Mouse (Mus musculus) MEL (cell line): ENCODE data around the gene Tcf23. TPM values are rescaled to one million over a fixed set of nuclear protein-coding genes. Genes with fewer than 3 reads are reported as not detected.
A peak's percentile ranks its signal among the peaks of the same experiment; 100 is the strongest.

Experiments
- DNase-seq: peaks from one replicate; pipeline ENCODE4 v3.0.0; 2011; ENCODE audit warnings: low read depth, low spot score
- H3K27ac ChIP-seq: 2 replicates; pipeline ENCODE4 v1.5.1; 2012; ENCODE audit warnings: low read depth, mild to moderate bottlenecking, control low read depth, low read length, moderate library complexity; ENCODE audit not compliant: control insufficient read depth
- H3K27me3 ChIP-seq, 2 experiments: fragments of 150-350 bp in 1 of 2; sonication (generic) in 1 of 2; 2 replicates each; pipeline ENCODE4 v1.6.1; 2012; ENCODE audit warnings: low read length in 2 of 2, mild to moderate bottlenecking in 2 of 2, improper control_type of control experiment in 1 of 2, moderate library complexity in 1 of 2; ENCODE audit not compliant: insufficient read depth in 2 of 2, control insufficient read depth in 1 of 2
- H3K36me3 ChIP-seq, 2 experiments: 2 replicates each; pipeline ENCODE4 v1.6.1; 2012 to 2014; ENCODE audit warnings: low read length in 2 of 2, improper control_type of control experiment in 1 of 2, inconsistent platforms in 1 of 2, mild to moderate bottlenecking in 1 of 2; ENCODE audit not compliant: insufficient read depth in 2 of 2, control insufficient read depth in 1 of 2
- H3K4me1 ChIP-seq, 2 experiments: fragments of 150-350 bp in 1 of 2; sonication (generic) in 1 of 2; 2 replicates each; pipeline ENCODE4 v1.6.1; 2012; ENCODE audit warnings: low read length in 2 of 2, improper control_type of control experiment in 1 of 2, mild to moderate bottlenecking in 1 of 2; ENCODE audit not compliant: insufficient read depth in 2 of 2, control insufficient read depth in 1 of 2
- H3K4me3 ChIP-seq, 2 experiments: fragments of 150-350 bp in 1 of 2; sonication (generic) in 1 of 2; 2 replicates each; pipeline ENCODE4 v1.5.1; 2012; ENCODE audit warnings: low read depth in 2 of 2, low read length in 2 of 2, mild to moderate bottlenecking in 2 of 2, moderate library complexity in 2 of 2, control low read depth in 1 of 2, improper control_type of control experiment in 1 of 2; ENCODE audit not compliant: control insufficient read depth in 1 of 2, insufficient read depth in 1 of 2
- H3K79me2 ChIP-seq: 2 replicates; pipeline ENCODE4 v1.6.1; 2012; ENCODE audit warnings: mild to moderate bottlenecking, low read length, moderate library complexity; ENCODE audit not compliant: control insufficient read depth, poor library complexity, insufficient read depth
- H3K9ac ChIP-seq: 2 replicates; pipeline ENCODE4 v1.6.1; 2012; ENCODE audit warnings: low read depth, mild to moderate bottlenecking, control low read depth, low read length, moderate library complexity; ENCODE audit not compliant: control insufficient read depth, poor library complexity, severe bottlenecking
- H3K9me3 ChIP-seq: fragments of 150-350 bp; sonication (generic); replicated peaks from 2 replicates; pipeline ENCODE4 v1.6.1; 2012; ENCODE audit warnings: mild to moderate bottlenecking, low read length, improper control_type of control experiment, moderate library complexity; ENCODE audit not compliant: insufficient read depth
- BHLHE40 ChIP-seq: IDR thresholded peaks from 2 replicates; pipeline ENCODE4 v1.6.1; 2012; ENCODE audit warnings: low read depth, mild to moderate bottlenecking, inconsistent platforms, low read length, improper control_type of control experiment, borderline replicate concordance
- CHD1 ChIP-seq: IDR thresholded peaks from 2 replicates; pipeline ENCODE4 v1.6.1; 2012; ENCODE audit warnings: low read depth, mild to moderate bottlenecking, inconsistent platforms, low read length, improper control_type of control experiment
- CHD2 ChIP-seq: IDR thresholded peaks from 2 replicates; pipeline ENCODE4 v1.6.1; 2011; ENCODE audit warnings: low read length, improper control_type of control experiment
- CTCF ChIP-seq, 3 experiments: IDR thresholded peaks in 2 of 3; conservative IDR thresholded peaks in 1 of 3; 2 replicates each; pipeline ENCODE4 v1.5.1; 2011 to 2012; ENCODE audit warnings: low read length in 3 of 3, low read depth in 2 of 3, mild to moderate bottlenecking in 2 of 3, improper control_type of control experiment in 1 of 3, inconsistent platforms in 1 of 3, mixed read lengths in 1 of 3, moderate library complexity in 1 of 3; ENCODE audit not compliant: control insufficient read depth in 1 of 3, insufficient read depth in 1 of 3, poor library complexity in 1 of 3, severe bottlenecking in 1 of 3
- ELF1 ChIP-seq: IDR thresholded peaks from 2 replicates; pipeline ENCODE4 v1.6.1; 2014; ENCODE audit warnings: low read depth, mild to moderate bottlenecking, inconsistent platforms, low read length, improper control_type of control experiment, moderate library complexity
- EP300 ChIP-seq, 2 experiments: IDR thresholded peaks; 2 replicates each; pipeline ENCODE4 v1.6.1; 2011; ENCODE audit warnings: improper control_type of control experiment in 2 of 2, low read length in 2 of 2, low read depth in 1 of 2, mild to moderate bottlenecking in 1 of 2
- ETS1 ChIP-seq: IDR thresholded peaks from 2 replicates; pipeline ENCODE4 v1.6.1; 2012; ENCODE audit warnings: low read depth, mild to moderate bottlenecking, inconsistent platforms, low read length, improper control_type of control experiment, moderate library complexity
- GABPA ChIP-seq: IDR thresholded peaks from 2 replicates; pipeline ENCODE4 v1.6.1; 2012; ENCODE audit warnings: low read depth, mild to moderate bottlenecking, inconsistent platforms, low read length, improper control_type of control experiment, moderate library complexity
- HCFC1 ChIP-seq: IDR thresholded peaks from 2 replicates; pipeline ENCODE4 v1.6.1; 2012; ENCODE audit warnings: low read depth, mild to moderate bottlenecking, inconsistent platforms, low read length, improper control_type of control experiment, moderate library complexity
- JUND ChIP-seq: IDR thresholded peaks from 2 replicates; pipeline ENCODE4 v1.6.1; 2011; ENCODE audit warnings: low read depth, mild to moderate bottlenecking, improper control_type of control experiment, low read length
- MAX ChIP-seq: IDR thresholded peaks from 2 replicates; pipeline ENCODE4 v1.6.1; 2011; ENCODE audit warnings: low read length, improper control_type of control experiment
- MAZ ChIP-seq: IDR thresholded peaks from 2 replicates; pipeline ENCODE4 v1.6.1; 2012; ENCODE audit warnings: low read depth, mild to moderate bottlenecking, inconsistent platforms, low read length, improper control_type of control experiment
- MEF2A ChIP-seq: IDR thresholded peaks from 2 replicates; pipeline ENCODE4 v1.6.1; 2014; ENCODE audit warnings: low read depth, mild to moderate bottlenecking, inconsistent platforms, low read length, improper control_type of control experiment; ENCODE audit not compliant: poor library complexity, insufficient replicate concordance, severe bottlenecking; ENCODE audit errors: extremely low read depth
- MYB ChIP-seq: IDR thresholded peaks from 2 replicates; pipeline ENCODE4 v1.6.1; 2011; ENCODE audit warnings: mild to moderate bottlenecking, low read depth, low read length, improper control_type of control experiment
- MYC ChIP-seq: IDR thresholded peaks from 2 replicates; pipeline ENCODE4 v1.6.1; 2011; ENCODE audit warnings: low read depth, mild to moderate bottlenecking, low read length, improper control_type of control experiment, moderate library complexity
- NRF1 ChIP-seq: IDR thresholded peaks from 2 replicates; pipeline ENCODE4 v1.6.1; 2014; ENCODE audit warnings: low read depth, mild to moderate bottlenecking, inconsistent platforms, low read length, improper control_type of control experiment, moderate library complexity; ENCODE audit not compliant: poor library complexity, insufficient read depth, severe bottlenecking
- POLR2A ChIP-seq, 2 experiments: IDR thresholded peaks; 2 replicates each; pipeline ENCODE4 v1.6.1; 2011 to 2012; ENCODE audit warnings: low read length in 2 of 2, mild to moderate bottlenecking in 2 of 2, control low read depth in 1 of 2, improper control_type of control experiment in 1 of 2, low read depth in 1 of 2, moderate library complexity in 1 of 2; ENCODE audit not compliant: control insufficient read depth in 1 of 2, insufficient read depth in 1 of 2, poor library complexity in 1 of 2
- SIN3A ChIP-seq: IDR thresholded peaks from 2 replicates; pipeline ENCODE4 v1.6.1; 2012; ENCODE audit warnings: low read length, improper control_type of control experiment, inconsistent platforms
- SMC3 ChIP-seq: IDR thresholded peaks from 2 replicates; pipeline ENCODE4 v1.6.1; 2011; ENCODE audit warnings: low read depth, low read length, improper control_type of control experiment
- UBTF ChIP-seq: IDR thresholded peaks from 2 replicates; pipeline ENCODE4 v1.6.1; 2012; ENCODE audit warnings: low read depth, mild to moderate bottlenecking, inconsistent platforms, low read length, improper control_type of control experiment, moderate library complexity, borderline replicate concordance; ENCODE audit not compliant: insufficient read depth
- ZC3H11A ChIP-seq: IDR thresholded peaks from 2 replicates; pipeline ENCODE4 v1.6.1; 2012; ENCODE audit warnings: low read depth, mild to moderate bottlenecking, inconsistent platforms, low read length, improper control_type of control experiment
- ZKSCAN1 ChIP-seq: IDR thresholded peaks from 2 replicates; pipeline ENCODE4 v1.6.1; 2012; ENCODE audit warnings: low read depth, mild to moderate bottlenecking, inconsistent platforms, low read length, improper control_type of control experiment, moderate library complexity
- ZMIZ1 ChIP-seq: IDR thresholded peaks from 2 replicates; pipeline ENCODE4 v1.6.1; 2012; ENCODE audit warnings: low read depth, mild to moderate bottlenecking, inconsistent platforms, low read length, improper control_type of control experiment, moderate library complexity
- polyA plus RNA-seq, 2 experiments: library from polyadenylated mRNA; stranded (reverse) in 1 of 2; unstranded in 1 of 2; fragments of >175 nt in 1 of 2; fragments of >200 nt in 1 of 2; gene quantifications; 2 replicates each; pipeline versions ENCODE4 v1.2.1 to v1.2.4; 2012; ENCODE audit warnings: low replicate concordance in 2 of 2, low read depth in 1 of 2; ENCODE audit not compliant: insufficient read length in 2 of 2, insufficient read depth in 1 of 2, missing spikeins in 1 of 2
- total RNA-seq: library from RNA; depleted of rRNA; stranded (reverse); fragments of 300-350 nt; gene quantifications from 2 replicates; pipeline ENCODE4 v1.2.3, GENCODE M21; 2012

The Tcf23 gene
- total and polyA plus RNA-seq, 3 experiments, result 0.07 to 0.08 TPM; not detected in 1

- peaks cover 5 to 32% of the 10 kb centered on the region in 2 experiments for H3K4me1 ChIP-seq
- no peaks in the 10 kb centered on the region for H3K9me3 ChIP-seq
- H3K27ac ChIP-seq, result no peak overlapping the region
- peaks cover 25% of the 10 kb centered on the region for H3K79me2 ChIP-seq
- H3K4me3 ChIP-seq, result no peak overlapping the region
- H3K27me3 ChIP-seq, result no peaks in the 10 kb centered on the region
- H3K36me3 ChIP-seq, result peaks cover 4 to 31% of the 10 kb centered on the region in 2 experiments; a peak in 3 of 4 replicates
- DNase-seq, result no peak
- 0 out of 4 replicates have a peak, but pooled peaks of 1 of the 2 experiments have one; percentile 2 for TF ChIP-seq POLR2A (IDR thresholded peaks at IDR 0.05; ENCODE audit: control insufficient read depth in 1 of 2, insufficient read depth in 1 of 2, low read depth in 1 of 2, low read length in 2 of 2, poor library complexity in 1 of 2)
- no peak for TF ChIP-seq JUND
- no peak overlapping the region for H3K9ac ChIP-seq
Observed at GRCm38 (mm10) chr5:30957891-30958290, 10.6 kb upstream of the Tcf23 start.

GRCm38 (mm10) chr5:30959198-30959854 is 9.1 kb upstream of the Tcf23 start:
- H3K4me3 ChIP-seq, result peak overlapping the region; percentile 70 to 96
- H3K9ac ChIP-seq, result peak overlapping the region; percentile 94
- H3K4me1 ChIP-seq, result peaks cover 5 to 32% of the 10 kb centered on the region in 2 experiments
- H3K27ac ChIP-seq, result no peak overlapping the region
- peaks cover 25% of the 10 kb centered on the region for H3K79me2 ChIP-seq
- TF ChIP-seq NRF1 (peak; percentile 18; the same call in 1 of the 2 replicates), CHD2 (no peak), CTCF (IDR thresholded peaks at IDR 0.05 in 2 of 3, conservative IDR thresholded peaks at IDR 0.05 in 1 of 3; ENCODE audit: control insufficient read depth in 1 of 3, insufficient read depth in 1 of 3, low read depth in 2 of 3, low read length in 3 of 3, poor library complexity in 1 of 3, severe bottlenecking in 1 of 3) (no peak), ELF1 (no peak), CHD1 (peak; percentile 92; the same call in 1 of the 2 replicates), ETS1 (no peak), MYC (no peak), MEF2A (no peak), MAZ (no peak), MYB (no peak), SMC3 (no peak)
- DNase-seq, result no peak
- no peaks in the 10 kb centered on the region for H3K9me3 ChIP-seq
- H3K27me3 ChIP-seq, result no peaks in the 10 kb centered on the region
- H3K36me3 ChIP-seq, result peaks cover 4 to 31% of the 10 kb centered on the region in 2 experiments; a peak in 3 of 4 replicates

- Histone ChIP-seq H3K9ac (peak within 1 kb of the TSS; percentile 94), H3K4me1 (peaks cover 5 to 32% of the 10 kb centered on the region in 2 experiments), H3K27ac (peak within 1 kb of the TSS; percentile 78), H3K27me3 (no peaks in the 10 kb centered on the region), H3K9me3 (no peaks in the 10 kb centered on the region), H3K79me2 (peaks cover 25% of the 10 kb centered on the region), H3K36me3 (peaks cover 4 to 31% of the 10 kb centered on the region in 2 experiments; a peak in 3 of 4 replicates), H3K4me3 (peak within 1 kb of the TSS; percentile 70 to 96)
- DNase-seq, result peak; percentile 99
- peak; percentile 97 for TF ChIP-seq HCFC1
- no peak for TF ChIP-seq MAX
- no peak for TF ChIP-seq ZKSCAN1
- TF ChIP-seq GABPA, result no peak
- TF ChIP-seq EP300 (IDR thresholded peaks at IDR 0.05; ENCODE audit: low read depth in 1 of 2, low read length in 2 of 2), result peak in 1 of 2 experiments; percentile 36; a peak in 1 of 4 replicates
- TF ChIP-seq NRF1, result peak; percentile 100
- peak; percentile 92 for TF ChIP-seq SIN3A
- TF ChIP-seq CTCF (IDR thresholded peaks at IDR 0.05 in 2 of 3, conservative IDR thresholded peaks at IDR 0.05 in 1 of 3; ENCODE audit: control insufficient read depth in 1 of 3, insufficient read depth in 1 of 3, low read depth in 2 of 3, low read length in 3 of 3, poor library complexity in 1 of 3, severe bottlenecking in 1 of 3), result no peak
- peak; percentile 98 for TF ChIP-seq ZMIZ1
- no peak for TF ChIP-seq ZC3H11A
- no peak for TF ChIP-seq UBTF
- TF ChIP-seq BHLHE40, result no peak
- TF ChIP-seq CHD2, result no peak
Observed at GRCm38 (mm10) chr5:30959966-30960501, 8.4 kb upstream of the Tcf23 start, which contains the start of gene Preb. Preb (minus strand) TSS chr5:30960361.
